Mouse (Mus musculus) forebrain, embryonic 15.5 days (tissue): ENCODE results near the gene Pkmyt1. TPM values are rescaled to one million over a fixed set of nuclear protein-coding genes. Genes with fewer than 3 reads are reported as not detected.

ENCODE experiments used
- ATAC-seq: fragments of 200-750 bp; cut with Nextera tagmentation; replicated peaks from 2 replicates; pipeline ENCODE4 v1.8.0; 2017; ENCODE audit warnings: mild to moderate bottlenecking, moderate TSS enrichment, moderate library complexity
- H3K27ac ChIP-seq: fragments of 300-500 bp; sonication (generic); replicated peaks from 2 replicates; pipeline ENCODE4 v1.5.1; 2015; ENCODE audit warnings: mild to moderate bottlenecking, inconsistent platforms
- H3K27me3 ChIP-seq: fragments of 300-500 bp; sonication (generic); 2 replicates; pipeline ENCODE4 v1.6.1; 2015; ENCODE audit warnings: inconsistent platforms
- H3K36me3 ChIP-seq: fragments of 300-500 bp; sonication (generic); 2 replicates; pipeline ENCODE4 v1.6.1; 2015; ENCODE audit warnings: mild to moderate bottlenecking, inconsistent platforms
- H3K4me1 ChIP-seq: fragments of 300-500 bp; sonication (generic); 2 replicates; pipeline ENCODE4 v1.6.1; 2015; ENCODE audit warnings: inconsistent platforms
- H3K4me2 ChIP-seq: fragments of 300-500 bp; sonication (generic); replicated peaks from 2 replicates; pipeline ENCODE4 v1.6.1; 2015; ENCODE audit warnings: mild to moderate bottlenecking, inconsistent platforms
- H3K4me3 ChIP-seq: fragments of 300-500 bp; sonication (generic); 2 replicates; pipeline ENCODE4 v1.5.1; 2015; ENCODE audit warnings: mild to moderate bottlenecking, inconsistent platforms
- H3K9ac ChIP-seq: fragments of 300-500 bp; sonication (generic); replicated peaks from 2 replicates; pipeline ENCODE4 v1.6.1; 2015; ENCODE audit warnings: mild to moderate bottlenecking, inconsistent platforms
- H3K9me3 ChIP-seq: fragments of 300-500 bp; sonication (generic); 2 replicates; pipeline ENCODE4 v1.6.1; 2016; ENCODE audit warnings: inconsistent platforms
- WGBS: fragments of 180-500 bp; shearing (Covaris S2); methylation state at CpG from one replicate; pipeline ENCODE4 v1.1.7; 2015; ENCODE audit warnings: mixed read lengths; 5-methylcytosine and 5-hydroxymethylcytosine counted together
- polyA plus RNA-seq: library from polyadenylated mRNA; unstranded; fragments of >200 nt; fragmentation: Nextera tagmentation; extraction: Ambion mirVana; gene quantifications from 2 replicates; pipeline ENCODE4 v1.2.1, GENCODE M21; 2015

Pkmyt1 gene
- polyA plus RNA-seq, 1 experiment from 2014 or later: 26.7 TPM

GRCm38 (mm10) chr17:23742941-23743340 lies 16.8 kb downstream of the Pkmyt1 start:
- Histone ChIP-seq H3K27me3 (peaks cover 67% of the 10 kb centered on the region), H3K36me3 (no peaks in the 10 kb centered on the region), H3K4me2 (peak overlapping the region; percentile 43; the same call in 1 of the 2 replicates), H3K27ac (no peak overlapping the region), H3K9ac (no peak overlapping the region), H3K4me3 (peak overlapping the region; percentile 31; the same call in 1 of the 2 replicates), H3K9me3 (no peaks in the 10 kb centered on the region), H3K4me1 (peaks cover 50% of the 10 kb centered on the region)
- WGBS: 69% methylated on average over 12 of the region's 12 CpGs
- no peak for ATAC-seq

- Histone ChIP-seq H3K4me2 (no peak overlapping the region), H3K9ac (no peak overlapping the region), H3K27me3 (peaks cover 67% of the 10 kb centered on the region), H3K9me3 (no peaks in the 10 kb centered on the region), H3K36me3 (no peaks in the 10 kb centered on the region), H3K27ac (no peak overlapping the region), H3K4me3 (no peak overlapping the region), H3K4me1 (peaks cover 38% of the 10 kb centered on the region)
- 21% methylated on average over 8 of the region's 8 CpGs for WGBS
- no peak for ATAC-seq
Observed at GRCm38 (mm10) chr17:23744076-23744475, 17.9 kb downstream of the Pkmyt1 start.

GRCm38 (mm10) chr17:23744651-23745050 lies 18.5 kb downstream of the Pkmyt1 start:
- no peak overlapping the region for H3K9ac ChIP-seq
- 5% methylated on average over 14 of the region's 14 CpGs for WGBS
- peaks cover 67% of the 10 kb centered on the region for H3K27me3 ChIP-seq
- peaks cover 32% of the 10 kb centered on the region for H3K4me1 ChIP-seq
- no peak overlapping the region for H3K4me2 ChIP-seq
- H3K4me3 ChIP-seq: no peak overlapping the region
- H3K27ac ChIP-seq: no peak overlapping the region
- H3K36me3 ChIP-seq: no peaks in the 10 kb centered on the region
- H3K9me3 ChIP-seq: no peaks in the 10 kb centered on the region
- no peak for ATAC-seq

GRCm38 (mm10) chr17:23745301-23746251 lies 19.4 kb downstream of the Pkmyt1 start, which contains the start of gene Kremen2:
Gene Kremen2 (minus strand): TSS chr17:23745833.
- Histone ChIP-seq H3K4me2 (peak within 1 kb of the TSS; percentile 86), H3K4me3 (peak within 1 kb of the TSS; percentile 45), H3K9me3 (no peaks in the 10 kb centered on the region), H3K27ac (no peak within 1 kb of the TSS), H3K9ac (peak within 1 kb of the TSS; percentile 51), H3K4me1 (peaks cover 30% of the 10 kb centered on the region), H3K36me3 (no peaks in the 10 kb centered on the region), H3K27me3 (peaks cover 66% of the 10 kb centered on the region)
- WGBS: under 1% methylated on average over 44 of the region's 45 CpGs
- no peak for ATAC-seq

- Histone ChIP-seq H3K27ac (no peak overlapping the region), H3K9me3 (no peaks in the 10 kb centered on the region), H3K27me3 (peaks cover 59% of the 10 kb centered on the region), H3K9ac (peak overlapping the region; percentile 51; the same call in 1 of the 2 replicates), H3K4me2 (peak overlapping the region; percentile 86), H3K36me3 (no peaks in the 10 kb centered on the region), H3K4me3 (peak overlapping the region; percentile 45), H3K4me1 (peaks cover 27% of the 10 kb centered on the region)
- no peak for ATAC-seq
- 3% methylated on average over 12 of the region's 12 CpGs for WGBS
Observed at GRCm38 (mm10) chr17:23746311-23746710, 20.2 kb downstream of the Pkmyt1 start.

- Histone ChIP-seq H3K9me3 (no peaks in the 10 kb centered on the region), H3K4me1 (peaks cover 27% of the 10 kb centered on the region), H3K27me3 (peaks cover 54% of the 10 kb centered on the region), H3K36me3 (peaks cover 2% of the 10 kb centered on the region; the same call in 1 of the 2 replicates), H3K27ac (no peak overlapping the region), H3K9ac (no peak overlapping the region), H3K4me3 (no peak overlapping the region), H3K4me2 (no peak overlapping the region)
- ATAC-seq: no peak
- 95% methylated on average over 3 of the region's 3 CpGs for WGBS
Observed at GRCm38 (mm10) chr17:23746767-23747166, 20.6 kb downstream of the Pkmyt1 start.

GRCm38 (mm10) chr17:23747471-23747870 lies 21.3 kb downstream of the Pkmyt1 start:
- no peak overlapping the region for H3K4me3 ChIP-seq
- H3K4me2 ChIP-seq: no peak overlapping the region
- H3K9ac ChIP-seq: no peak overlapping the region
- peaks cover 20% of the 10 kb centered on the region for H3K4me1 ChIP-seq
- ATAC-seq: no peak
- no peaks in the 10 kb centered on the region for H3K9me3 ChIP-seq
- no peak overlapping the region for H3K27ac ChIP-seq
- peaks cover 9% of the 10 kb centered on the region for H3K36me3 ChIP-seq
- WGBS: 89% methylated on average over 3 of the region's 3 CpGs
- peaks cover 47% of the 10 kb centered on the region for H3K27me3 ChIP-seq

- no peak for ATAC-seq
- H3K27me3 ChIP-seq: peaks cover 42% of the 10 kb centered on the region
Observed at GRCm38 (mm10) chr17:23748026-23748425, 21.9 kb downstream of the Pkmyt1 start.

GRCm38 (mm10) chr17:23748631-23749391 lies 22.7 kb downstream of the Pkmyt1 start:
- Histone ChIP-seq H3K27ac (no peak overlapping the region), H3K27me3 (peaks cover 34% of the 10 kb centered on the region), H3K4me2 (no peak overlapping the region), H3K36me3 (peaks cover 22% of the 10 kb centered on the region), H3K4me3 (no peak overlapping the region), H3K9me3 (no peaks in the 10 kb centered on the region), H3K4me1 (peaks cover 18% of the 10 kb centered on the region), H3K9ac (no peak overlapping the region)
- 40% methylated on average over 10 of the region's 10 CpGs for WGBS
- ATAC-seq: no peak

More at GRCm38 (mm10) chr17:23748026-23748425, 21.9 kb downstream of the Pkmyt1 start:
- Histone ChIP-seq H3K4me3 (no peak overlapping the region), H3K36me3 (peaks cover 14% of the 10 kb centered on the region), H3K4me2 (no peak overlapping the region), H3K9ac (no peak overlapping the region), H3K4me1 (peaks cover 18% of the 10 kb centered on the region), H3K27ac (no peak overlapping the region), H3K9me3 (no peaks in the 10 kb centered on the region)
- 47% methylated on average over 6 of the region's 6 CpGs for WGBS

- H3K9ac ChIP-seq: no peak overlapping the region
- no peak for ATAC-seq
- H3K36me3 ChIP-seq: peaks cover 27% of the 10 kb centered on the region
- H3K27me3 ChIP-seq: peaks cover 26% of the 10 kb centered on the region
- no peak overlapping the region for H3K4me2 ChIP-seq
- H3K4me1 ChIP-seq: peaks cover 17% of the 10 kb centered on the region
- H3K27ac ChIP-seq: no peak overlapping the region
- no peak overlapping the region for H3K4me3 ChIP-seq
- no peaks in the 10 kb centered on the region for H3K9me3 ChIP-seq
- WGBS: 81% methylated on average over 11 of the region's 11 CpGs
Observed at GRCm38 (mm10) chr17:23749400-23750191, 23.5 kb downstream of the Pkmyt1 start.

- 93% methylated on average over 13 of the region's 13 CpGs for WGBS
- ATAC-seq: no peak
Observed at GRCm38 (mm10) chr17:23755689-23756088, 29.6 kb downstream of the Pkmyt1 start.

More at GRCm38 (mm10) chr17:23755689-23756088, 29.6 kb downstream of the Pkmyt1 start:
- H3K36me3 ChIP-seq: peaks cover 84% of the 10 kb centered on the region
- no peak overlapping the region for H3K27ac ChIP-seq
- H3K9ac ChIP-seq: no peak overlapping the region
- H3K4me1 ChIP-seq: no peaks in the 10 kb centered on the region
- H3K4me3 ChIP-seq: no peak overlapping the region
- H3K4me2 ChIP-seq: no peak overlapping the region
- H3K9me3 ChIP-seq: no peaks in the 10 kb centered on the region
- H3K27me3 ChIP-seq: no peaks in the 10 kb centered on the region
